Mouse (Mus musculus): Measurements from ENCODE around the gene Olfr598. TPM values are rescaled to one million over a fixed set of nuclear protein-coding genes. Genes with fewer than 3 reads are reported as not detected.
"Not testable (repeated sequence)": the region's sequence is repeated elsewhere in the genome, so short reads cannot be mapped to it uniquely, and the experiment has no call there.

Gene Olfr598
- total RNA-seq (2015) (not detected in 2 replicates), total RNA-seq (2017) (not detected in 2 replicates)

DNA sequence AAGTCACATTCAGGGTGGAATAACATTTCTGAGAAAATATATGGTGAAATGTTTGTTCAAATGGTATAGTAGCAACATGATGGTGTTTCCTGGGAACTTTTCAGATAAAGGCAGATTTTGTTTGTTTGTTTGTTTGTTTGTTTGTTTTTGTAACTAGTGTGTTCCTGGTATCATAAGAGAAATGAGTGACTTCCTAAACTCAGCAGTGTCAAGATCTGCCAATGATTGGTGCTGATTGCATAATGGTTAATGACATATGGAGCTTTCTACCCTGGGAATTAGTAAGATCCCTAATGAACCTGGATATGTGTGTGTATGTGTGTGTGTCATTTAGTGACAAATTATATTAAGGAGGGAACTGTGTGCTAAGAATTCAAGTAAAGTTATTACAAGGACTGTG is at the start of gene Olfr598:
Gene Olfr598 (plus strand): TSS at position 301 of the 400 bp plus-strand sequence.
- no peak for ATAC-seq (replicated peaks; ENCODE audit: poor library complexity)

- not testable (repeated sequence) for ATAC-seq (replicated peaks; ENCODE audit: poor library complexity)
Observed at GRCm38 (mm10) chr7:103305348-103305747, 18.0 kb upstream of the Olfr598 start, which contains the start of gene Olfr596. Gene Olfr596, plus strand, starts transcription at chr7:103305648.

DNA sequence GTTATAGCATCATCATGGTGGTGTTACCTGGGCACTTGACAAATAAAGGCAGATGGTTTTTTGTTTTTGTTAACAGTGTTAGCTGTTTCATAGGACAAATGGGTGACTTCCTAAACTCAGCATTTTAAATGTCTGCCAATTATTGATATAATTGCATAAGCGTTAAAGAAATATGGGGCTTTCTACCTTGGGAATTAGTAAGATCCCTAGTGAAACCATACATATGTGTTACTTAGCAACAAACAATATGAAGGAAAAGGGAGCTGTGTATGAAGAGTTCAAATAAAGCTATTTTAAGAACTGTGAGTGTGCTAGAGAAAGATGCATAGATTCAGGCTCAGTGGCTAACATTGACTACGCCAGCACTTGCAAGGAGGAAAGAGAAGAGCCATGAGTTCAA is 7.4 kb upstream of the Olfr598 start, which contains the start of gene Olfr597:
Gene Olfr597 (plus strand): TSS at position 301 of the 400 bp plus-strand sequence.
- not testable (repeated sequence) for ATAC-seq (replicated peaks; ENCODE audit: poor library complexity)

- ATAC-seq (replicated peaks; ENCODE audit: poor library complexity) = no peak
Observed at GRCm38 (mm10) chr7:103335617-103336016, 12.2 kb downstream of the Olfr598 start, which contains the start of gene Olfr599. Gene Olfr599, plus strand, starts transcription at chr7:103335917.

- no peak for ATAC-seq (replicated peaks; ENCODE audit: poor library complexity)
Observed at GRCm38 (mm10) chr7:103349569-103349968, 26.2 kb downstream of the Olfr598 start, which contains the start of gene Olfr600. Gene Olfr600, minus strand, starts transcription at chr7:103349669.

- ATAC-seq (replicated peaks; ENCODE audit: poor library complexity) = no peak
Observed at GRCm38 (mm10) chr7:103362555-103362954, 39.2 kb downstream of the Olfr598 start, which contains the start of gene Olfr601. Gene Olfr601, minus strand, starts transcription at chr7:103362655.

Other genes starting within 250 kb of the Olfr598 start
- not detected in 2 replicates for gene Olfr584, start 241.7 kb upstream of the Olfr598 start, total RNA-seq (2015)
- gene Olfr584, start 241.7 kb upstream of the Olfr598 start, total RNA-seq (2017) = not detected in 2 replicates
- not detected in 2 replicates for gene Olfr585, start 225.8 kb upstream of the Olfr598 start, total RNA-seq (2015)
- gene Olfr585, start 225.8 kb upstream of the Olfr598 start, total RNA-seq (2017) = not detected in 2 replicates
- gene Olfr586, start 197.9 kb upstream of the Olfr598 start, total RNA-seq (2015) = not detected in 2 replicates
- not detected in 2 replicates for gene Olfr586, start 197.9 kb upstream of the Olfr598 start, total RNA-seq (2017)
- gene Olfr588-ps1, start 182.7 kb upstream of the Olfr598 start, total RNA-seq (2015) = not detected in 2 replicates
- gene Olfr588-ps1, start 182.7 kb upstream of the Olfr598 start, total RNA-seq (2017) = not detected in 2 replicates
- not detected in 2 replicates for gene Olfr589, start 167.2 kb upstream of the Olfr598 start, total RNA-seq (2015)
- gene Olfr589, start 167.2 kb upstream of the Olfr598 start, total RNA-seq (2017) = not detected in 2 replicates
- not detected in 2 replicates for gene Olfr591, start 145.2 kb upstream of the Olfr598 start, total RNA-seq (2015)
- not detected in 2 replicates for gene Olfr591, start 145.2 kb upstream of the Olfr598 start, total RNA-seq (2017)
- not detected in 2 replicates for gene Olfr592, start 138.8 kb upstream of the Olfr598 start, total RNA-seq (2015)
- not detected in 2 replicates for gene Olfr592, start 138.8 kb upstream of the Olfr598 start, total RNA-seq (2017)
- not detected in 2 replicates for gene Olfr593, start 111.7 kb upstream of the Olfr598 start, total RNA-seq (2015)
- not detected in 2 replicates for gene Olfr593, start 111.7 kb upstream of the Olfr598 start, total RNA-seq (2017)
- not detected in 2 replicates for gene Olfr594, start 106.6 kb upstream of the Olfr598 start, total RNA-seq (2015)
- not detected in 2 replicates for gene Olfr594, start 106.6 kb upstream of the Olfr598 start, total RNA-seq (2017)
- not detected in 2 replicates for gene Usp17ld, start 71.1 kb upstream of the Olfr598 start, total RNA-seq (2015)
- not detected in 2 replicates for gene Usp17ld, start 71.1 kb upstream of the Olfr598 start, total RNA-seq (2017)
- not detected in 2 replicates for gene Olfr596, start 17.9 kb upstream of the Olfr598 start, total RNA-seq (2015)
- not detected in 2 replicates for gene Olfr596, start 17.9 kb upstream of the Olfr598 start, total RNA-seq (2017)
- not detected in 2 replicates for gene Olfr597, start 7.3 kb upstream of the Olfr598 start, total RNA-seq (2015)
- not detected in 2 replicates for gene Olfr597, start 7.3 kb upstream of the Olfr598 start, total RNA-seq (2017)
- gene Olfr599, start 12.3 kb downstream of the Olfr598 start, total RNA-seq (2015) = not detected in 2 replicates
- gene Olfr599, start 12.3 kb downstream of the Olfr598 start, total RNA-seq (2017) = not detected in 2 replicates
- not detected in 2 replicates for gene Olfr600, start 26.1 kb downstream of the Olfr598 start, total RNA-seq (2015)
- gene Olfr600, start 26.1 kb downstream of the Olfr598 start, total RNA-seq (2017) = not detected in 2 replicates
- gene Olfr601, start 39.1 kb downstream of the Olfr598 start, total RNA-seq (2015) = not detected in 2 replicates
- gene Olfr601, start 39.1 kb downstream of the Olfr598 start, total RNA-seq (2017) = not detected in 2 replicates
- not detected in 2 replicates for gene Olfr603, start 62.6 kb downstream of the Olfr598 start, total RNA-seq (2015)
- not detected in 2 replicates for gene Olfr603, start 62.6 kb downstream of the Olfr598 start, total RNA-seq (2017)
- gene Usp17lc, start 91.5 kb downstream of the Olfr598 start, total RNA-seq (2015) = not detected in 2 replicates
- gene Usp17lc, start 91.5 kb downstream of the Olfr598 start, total RNA-seq (2017) = not detected in 2 replicates
- gene Olfr605, start 121.9 kb downstream of the Olfr598 start, total RNA-seq (2015) = not detected in 2 replicates
- not detected in 2 replicates for gene Olfr605, start 121.9 kb downstream of the Olfr598 start, total RNA-seq (2017)
- gene Olfr606, start 125.5 kb downstream of the Olfr598 start, total RNA-seq (2015) = not detected in 2 replicates
- not detected in 2 replicates for gene Olfr606, start 125.5 kb downstream of the Olfr598 start, total RNA-seq (2017)
- gene Olfr607, start 140.6 kb downstream of the Olfr598 start, total RNA-seq (2015) = not detected in 2 replicates
- not detected in 2 replicates for gene Olfr607, start 140.6 kb downstream of the Olfr598 start, total RNA-seq (2017)
- not detected in 2 replicates for gene Olfr608, start 146.3 kb downstream of the Olfr598 start, total RNA-seq (2015)
- gene Olfr608, start 146.3 kb downstream of the Olfr598 start, total RNA-seq (2017) = not detected in 2 replicates
- gene Olfr609, start 174.5 kb downstream of the Olfr598 start, total RNA-seq (2015) = not detected in 2 replicates
- gene Olfr609, start 174.5 kb downstream of the Olfr598 start, total RNA-seq (2017) = not detected in 2 replicates
- gene Olfr610, start 188.6 kb downstream of the Olfr598 start, total RNA-seq (2015) = not detected in 2 replicates
- gene Olfr610, start 188.6 kb downstream of the Olfr598 start, total RNA-seq (2017) = not detected in 2 replicates
- not detected in 2 replicates for gene Olfr611, start 197.3 kb downstream of the Olfr598 start, total RNA-seq (2015)
- gene Olfr611, start 197.3 kb downstream of the Olfr598 start, total RNA-seq (2017) = not detected in 2 replicates
- gene Olfr612, start 219.1 kb downstream of the Olfr598 start, total RNA-seq (2015) = not detected in 2 replicates
- not detected in 2 replicates for gene Olfr612, start 219.1 kb downstream of the Olfr598 start, total RNA-seq (2017)
- not detected in 2 replicates for gene Olfr613, start 224.5 kb downstream of the Olfr598 start, total RNA-seq (2015)
- not detected in 2 replicates for gene Olfr613, start 224.5 kb downstream of the Olfr598 start, total RNA-seq (2017)
- gene Olfr615, start 232.5 kb downstream of the Olfr598 start, total RNA-seq (2015) = not detected in 2 replicates
- gene Olfr615, start 232.5 kb downstream of the Olfr598 start, total RNA-seq (2017) = not detected in 2 replicates
- not detected in 2 replicates for gene Olfr616, start 245.6 kb downstream of the Olfr598 start, total RNA-seq (2015)
- gene Olfr616, start 245.6 kb downstream of the Olfr598 start, total RNA-seq (2017) = not detected in 2 replicates
- not detected in 2 replicates for gene Olfr617, start 249.5 kb downstream of the Olfr598 start, total RNA-seq (2015)
- gene Olfr617, start 249.5 kb downstream of the Olfr598 start, total RNA-seq (2017) = not detected in 2 replicates